16 mouse cellular contexts compared by ENCODE assay signal in genomic region chr13:107862793-107863654, GRCm38 (mm10).
DNase-seq lines count a peak whose midpoint lies in the region; ATAC-seq and TF ChIP-seq lines count a peak whose summit lies in the region.
"Had no signal": no experiment of that assay in that cellular context is flagged by ENCODE, and none has a peak within 500 bp of the region (broad histone marks: within the 10 kb centered on the region; RNA-seq: fewer than 3 reads in every experiment).

No protein-coding gene starts in this region.

- peak; percentile 72 to 90 for DNase-seq in adrenal gland, adult (ENCODE audit: inconsistent age in 2 of 2, low spot score in 1 of 2)
- DNase-seq in adrenal gland, adult 18-20 months (ENCODE audit: low spot score in 2 of 2): no peak
- peak; percentile 70 for DNase-seq in kidney, adult 2 months
- DNase-seq in adipocyte (ENCODE audit: low spot score): peak; percentile 41
- peak; percentile 49 for DNase-seq in kidney, postnatal 14 days
- DNase-seq in left cerebral cortex, postnatal 4 days: no peak
- DNase-seq: cerebellum, adult 9-11 months; embryo, embryonic 11 days; layer of hippocampus, postnatal 36 days had no signal

- TF ChIP-seq POLR2A in kidney, adult 2 months (IDR thresholded peaks at IDR 0.05; ENCODE audit: low read depth, low read length): no peak

- H3K27me3 ChIP-seq in kidney, adult 2 months (replicated peaks; ENCODE audit: control insufficient read depth, insufficient read depth, low read length): no peaks in the 10 kb centered on the region
- H3K27me3 ChIP-seq in kidney, embryonic 14.5 days (ENCODE audit: control insufficient read depth, insufficient read depth, low read length): no peaks in the 10 kb centered on the region
- H3K27me3 ChIP-seq in hindbrain, embryonic 13.5 days: no peaks in the 10 kb centered on the region
- H3K27me3 ChIP-seq: CH12.LX; forebrain, embryonic 13.5 days; midbrain, embryonic 12.5 days had no signal

- no peaks in the 10 kb centered on the region for H3K36me3 ChIP-seq in kidney, adult 2 months (ENCODE audit: control insufficient read depth, insufficient read depth, low read length)
- no peaks in the 10 kb centered on the region for H3K36me3 ChIP-seq in kidney, embryonic 14.5 days (ENCODE audit: control insufficient read depth, insufficient read depth, low read length)
- H3K36me3 ChIP-seq in hindbrain, embryonic 13.5 days: no peaks in the 10 kb centered on the region
- H3K36me3 ChIP-seq: midbrain, embryonic 12.5 days had no signal

- H3K9ac ChIP-seq in kidney, embryonic 14.5 days (ENCODE audit: low read depth, low read length): no peak overlapping the region
- no peak overlapping the region for H3K9ac ChIP-seq in hindbrain, embryonic 13.5 days
- H3K9ac ChIP-seq: forebrain, embryonic 13.5 days; midbrain, embryonic 12.5 days had no signal

- peaks cover 18% of the 10 kb centered on the region for H3K4me1 ChIP-seq in kidney, adult 2 months (ENCODE audit: control insufficient read depth, insufficient read depth, low read length)
- peaks cover 3% of the 10 kb centered on the region; the same call in 1 of the 2 replicates for H3K4me1 ChIP-seq in kidney, embryonic 14.5 days (ENCODE audit: control insufficient read depth, insufficient read depth, low read length)
- H3K4me1 ChIP-seq in hindbrain, embryonic 13.5 days (replicated peaks): peaks cover 60% of the 10 kb centered on the region

- H3K9me3 ChIP-seq in kidney, embryonic 14.5 days (ENCODE audit: control insufficient read depth, low read length): no peaks in the 10 kb centered on the region
- no peaks in the 10 kb centered on the region for H3K9me3 ChIP-seq in hindbrain, embryonic 13.5 days
- H3K9me3 ChIP-seq: forebrain, embryonic 13.5 days; midbrain, embryonic 12.5 days had no signal

- no peak for TF ChIP-seq CTCF in kidney, adult 2 months (conservative IDR thresholded peaks at IDR 0.05; ENCODE audit: insufficient read depth, insufficient read length, low read depth, low read length)

- no peak overlapping the region for H3K4me2 ChIP-seq in kidney, embryonic 14.5 days (replicated peaks; ENCODE audit: low read depth, low read length)
- H3K4me2 ChIP-seq in hindbrain, embryonic 13.5 days: no peak overlapping the region
- H3K4me2 ChIP-seq: forebrain, embryonic 13.5 days; midbrain, embryonic 12.5 days had no signal

- H3K27ac ChIP-seq in kidney, adult 2 months (ENCODE audit: insufficient read depth, low read depth, low read length): no peak overlapping the region
- H3K27ac ChIP-seq in kidney, embryonic 14.5 days (ENCODE audit: low read depth, low read length): no peak overlapping the region
- no peak overlapping the region for H3K27ac ChIP-seq in hindbrain, embryonic 13.5 days
- H3K27ac ChIP-seq: forebrain, embryonic 13.5 days; hindbrain, postnatal 0 days; macrophage; midbrain, embryonic 12.5 days had no signal

- H3K4me3 ChIP-seq in kidney, adult 2 months (ENCODE audit: insufficient read depth, low read depth, low read length): no peak overlapping the region
- H3K4me3 ChIP-seq in kidney, embryonic 14.5 days (ENCODE audit: low read length): no peak overlapping the region
- H3K4me3 ChIP-seq in hindbrain, embryonic 13.5 days: no peak overlapping the region
- H3K4me3 ChIP-seq: forebrain, embryonic 13.5 days; midbrain, embryonic 12.5 days had no signal

- ATAC-seq in kidney, embryonic 14.5 days (ENCODE audit: low FRiP score, low TSS enrichment): no peak
- ATAC-seq in hindbrain, embryonic 13.5 days (ENCODE audit: low FRiP score): no peak
- ATAC-seq: forebrain, embryonic 13.5 days; hindbrain, postnatal 0 days had no signal

- intact Hi-C loops in left cerebral cortex, postnatal 4 days (cut with DNase I): no loop called here

- 37% methylated on average over 11 of the region's 11 CpGs for WGBS in kidney, adult 2 months
- WGBS in kidney, embryonic 14.5 days: 60% methylated on average over 11 of the region's 11 CpGs
- 84% methylated on average over 11 of the region's 11 CpGs for WGBS in hindbrain, embryonic 13.5 days

Comparison
In these comparisons a context has a peak if more than half of its experiments do, and no peak if none do; other contexts are left out.
1. DNase-seq: peak in adrenal gland, adult (2 of 2), kidney, adult 2 months (single experiment), adipocyte (single experiment) and kidney, postnatal 14 days (single experiment); none in adrenal gland, adult 18-20 months (0 of 2) and left cerebral cortex, postnatal 4 days (single experiment).